Mouse (Mus musculus) heart, postnatal 14 days (tissue): ENCODE data around the gene Abhd14b. TPM values are rescaled to one million over a fixed set of nuclear protein-coding genes. Genes with fewer than 3 reads are reported as not detected.

Experiments
- DNase-seq, 2 experiments: peaks; one replicate each; pipeline ENCODE4 v3.0.0; 2021 to 2022
- intact Hi-C: fragments of 180-260 bp; cut with DNase I; formaldehyde crosslinking; loops from one replicate; pipeline ENCODE4 v1.15.1; 2025
- long read RNA-seq, 2 experiments: library from polyadenylated mRNA; stranded (forward); transcript quantifications; one replicate each; pipeline ENCODE4 v2.0.0; 2021
- total RNA-seq, 2 experiments: library from RNA; stranded (reverse); gene quantifications; 2 replicates each; pipeline ENCODE4 v1.2.3; 2021

The Abhd14b gene
- total RNA-seq = 1 to 10 TPM; 6.8 to 8.9 TPM
- long read RNA-seq, experiment 1, partial matches to known transcripts = 3 of 10 reads
- long read RNA-seq, experiment 1, other reads (novel, unspliced or antisense) = 2 of 10 reads
- long read RNA-seq, experiment 2, transcript Abhd14b-201 (4 exons, 1,745 nt) = major isoform, 5 of 11 reads
- long read RNA-seq, experiment 2, partial matches to known transcripts = 3 of 11 reads
- long read RNA-seq, experiment 2, other reads (novel, unspliced or antisense) = 2 of 11 reads

- intact Hi-C loops = no loop called here
- DNase-seq = peak; percentile 94 to 95
Measured at GRCm38 (mm10) chr9:106447348-106447747, at the start of gene Abhd14b, which contains the start of gene Abhd14a. TSS of gene Abhd14b (plus strand) at chr9:106447459. TSS of gene Abhd14a (minus strand) at chr9:106447678.

GRCm38 (mm10) chr9:106397733-106398132 is 49.5 kb upstream of the Abhd14b start:
- intact Hi-C loops = no loop called here
- DNase-seq = no peak

- no peak for DNase-seq
- intact Hi-C loops = no loop called here
Measured at GRCm38 (mm10) chr9:106398667-106399311, 48.5 kb upstream of the Abhd14b start.

- intact Hi-C loops = no loop called here
Measured at GRCm38 (mm10) chr9:106399808-106400207, 47.5 kb upstream of the Abhd14b start.

GRCm38 (mm10) chr9:106402149-106402548 is 45.1 kb upstream of the Abhd14b start:
- intact Hi-C loops = no loop called here
- DNase-seq = no peak

More at GRCm38 (mm10) chr9:106399808-106400207, 47.5 kb upstream of the Abhd14b start:
- no peak for DNase-seq

- no peak for DNase-seq
- intact Hi-C loops = no loop called here
Measured at GRCm38 (mm10) chr9:106402607-106403375, 44.5 kb upstream of the Abhd14b start.

GRCm38 (mm10) chr9:106405275-106405674 is 42.0 kb upstream of the Abhd14b start:
- DNase-seq = peak; percentile 74 to 82
- intact Hi-C loops = no loop called here

GRCm38 (mm10) chr9:106406443-106407078 is 40.7 kb upstream of the Abhd14b start:
- peak; percentile 58 to 63 for DNase-seq
- intact Hi-C loops = loop anchor here (1.0 kb wide), 1 partner anchor 12 kb away; no protein-coding TSS in a partner anchor

- DNase-seq = no peak
- intact Hi-C loops = no loop called here
Measured at GRCm38 (mm10) chr9:106409096-106409495, 38.2 kb upstream of the Abhd14b start.

GRCm38 (mm10) chr9:106410086-106410650 is 37.1 kb upstream of the Abhd14b start:
- intact Hi-C loops = no loop called here
- no peak for DNase-seq

GRCm38 (mm10) chr9:106411091-106411594 is 36.1 kb upstream of the Abhd14b start:
- intact Hi-C loops = no loop called here
- DNase-seq = no peak

- intact Hi-C loops = no loop called here
- DNase-seq = no peak
Measured at GRCm38 (mm10) chr9:106411729-106412128, 35.5 kb upstream of the Abhd14b start.

GRCm38 (mm10) chr9:106412210-106412609 is 35.0 kb upstream of the Abhd14b start:
- intact Hi-C loops = no loop called here
- no peak for DNase-seq

- intact Hi-C loops = no loop called here
- no peak for DNase-seq
Measured at GRCm38 (mm10) chr9:106413606-106414005, 33.7 kb upstream of the Abhd14b start.

GRCm38 (mm10) chr9:106416826-106417225 is 30.4 kb upstream of the Abhd14b start:
- intact Hi-C loops = no loop called here
- DNase-seq = no peak

- DNase-seq = peak; percentile 88 to 90
- intact Hi-C loops = loop anchor here (1.0 kb wide), 1 partner anchor 12 kb away; no protein-coding TSS in a partner anchor
Measured at GRCm38 (mm10) chr9:106417841-106418625, 29.2 kb upstream of the Abhd14b start.

GRCm38 (mm10) chr9:106420608-106421007 is 26.7 kb upstream of the Abhd14b start:
- intact Hi-C loops = loop anchor here (1.0 to 2.0 kb wide), 2 partner anchors 51 to 70 kb away; no protein-coding TSS in a partner anchor

GRCm38 (mm10) chr9:106421033-106421864 is 26.0 kb upstream of the Abhd14b start:
- DNase-seq = no peak
- intact Hi-C loops = loop anchor here (2.0 kb wide), 1 partner anchor 70 kb away; no protein-coding TSS in a partner anchor

More at GRCm38 (mm10) chr9:106420608-106421007, 26.7 kb upstream of the Abhd14b start:
- DNase-seq = no peak
